Mouse (Mus musculus) fat pad, adult 2 months (tissue): ENCODE results near the gene Sipa1l3.

Experiments used
- DNase-seq: peaks from one replicate; pipeline ENCODE4 v3.0.0-alpha.2; 2011; ENCODE audit warnings: low read depth, low spot score; ENCODE audit errors: extremely low read depth

Sipa1l3 gene

GRCm38 (mm10) chr7:29518421-29519210 lies at the start of gene Sipa1l3:
Gene Sipa1l3, minus strand, starts transcription at chr7:29518641.
- DNase-seq: peak; percentile 83

GRCm38 (mm10) chr7:29563006-29563405 lies 44.6 kb upstream of the Sipa1l3 start:
- no peak for DNase-seq

- no peak for DNase-seq
These were observed 42.6 kb upstream of the Sipa1l3 start for GRCm38 (mm10) chr7:29561046-29561445.

- no peak for DNase-seq
These were observed 40.8 kb upstream of the Sipa1l3 start for GRCm38 (mm10) chr7:29559290-29559689.

- no peak for DNase-seq
These were observed 40.3 kb upstream of the Sipa1l3 start for GRCm38 (mm10) chr7:29558744-29559143.

- no peak for DNase-seq
These were observed 37.8 kb upstream of the Sipa1l3 start for GRCm38 (mm10) chr7:29556283-29556682.

- DNase-seq: no peak
These were observed 37.1 kb upstream of the Sipa1l3 start for GRCm38 (mm10) chr7:29555521-29555920.

- no peak for DNase-seq
These were observed 36.6 kb upstream of the Sipa1l3 start for GRCm38 (mm10) chr7:29555051-29555450.

GRCm38 (mm10) chr7:29550691-29551090 lies 32.2 kb upstream of the Sipa1l3 start:
- no peak for DNase-seq

GRCm38 (mm10) chr7:29541608-29542007 lies 23.2 kb upstream of the Sipa1l3 start:
- no peak for DNase-seq

GRCm38 (mm10) chr7:29541186-29541585 lies 22.7 kb upstream of the Sipa1l3 start:
- no peak for DNase-seq

GRCm38 (mm10) chr7:29540631-29541030 lies 22.2 kb upstream of the Sipa1l3 start:
- DNase-seq: no peak

GRCm38 (mm10) chr7:29523700-29524099 lies 5.3 kb upstream of the Sipa1l3 start:
- DNase-seq: no peak

GRCm38 (mm10) chr7:29521841-29522575 lies 3.6 kb upstream of the Sipa1l3 start:
- DNase-seq: no peak

GRCm38 (mm10) chr7:29521365-29521764 lies 2.9 kb upstream of the Sipa1l3 start:
- no peak for DNase-seq

GRCm38 (mm10) chr7:29520794-29521193 lies 2.4 kb upstream of the Sipa1l3 start:
- DNase-seq: no peak

- DNase-seq: no peak
These were observed 740 bp upstream of the Sipa1l3 start for GRCm38 (mm10) chr7:29519211-29519550.

GRCm38 (mm10) chr7:29518054-29518420 lies 404 bp downstream of the Sipa1l3 start:
- no peak for DNase-seq

GRCm38 (mm10) chr7:29517178-29517577 lies 1.3 kb downstream of the Sipa1l3 start:
- DNase-seq: no peak

GRCm38 (mm10) chr7:29515652-29516051 lies 2.8 kb downstream of the Sipa1l3 start:
- DNase-seq: no peak

- DNase-seq: no peak
These were observed 5.7 kb downstream of the Sipa1l3 start for GRCm38 (mm10) chr7:29512729-29513128.

GRCm38 (mm10) chr7:29511598-29512275 lies 6.7 kb downstream of the Sipa1l3 start:
- DNase-seq: no peak
